Mouse (Mus musculus) kidney, adult 8-10 months (tissue): ENCODE results near the gene Mrpl57.

Source experiments
- DNase-seq, 2 experiments: peaks; one replicate each; pipeline ENCODE4 v3.0.0; 2022

The Mrpl57 gene

GRCm38 (mm10) chr14:57861987-57862412, 36.0 kb downstream of the Mrpl57 start:
- no peak for DNase-seq

GRCm38 (mm10) chr14:57863129-57863528, 37.1 kb downstream of the Mrpl57 start:
- DNase-seq, result no peak

GRCm38 (mm10) chr14:57865256-57865655, 39.2 kb downstream of the Mrpl57 start:
- DNase-seq, result no peak

- no peak for DNase-seq
Measured at GRCm38 (mm10) chr14:57866676-57867276, 40.7 kb downstream of the Mrpl57 start.

- no peak for DNase-seq
Measured at GRCm38 (mm10) chr14:57877921-57878320, 51.9 kb downstream of the Mrpl57 start.
